8 mouse cellular contexts compared by ENCODE assay signal in the genomic region with DNA sequence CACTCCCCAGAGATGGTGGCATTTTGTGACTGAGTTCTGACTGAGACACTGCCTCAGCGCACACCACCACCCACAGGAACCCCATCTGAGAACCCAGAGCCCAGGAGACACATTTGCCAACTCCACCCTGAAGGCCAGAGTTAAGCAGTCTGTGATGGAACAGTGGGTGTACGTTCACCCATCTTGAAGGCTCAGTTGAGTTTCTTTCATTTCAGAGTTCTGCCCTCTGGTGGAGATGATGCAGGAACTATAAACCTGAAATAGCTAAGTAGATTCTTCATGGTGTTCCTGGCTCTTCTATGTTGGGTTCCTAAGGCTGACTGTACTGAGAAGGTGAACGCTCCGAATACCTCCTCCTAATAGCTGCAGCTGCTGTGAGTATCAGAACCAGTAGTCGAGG. TPM values are rescaled to one million over a fixed set of nuclear protein-coding genes. Genes with fewer than 3 reads are reported as not detected.
DNase-seq lines count a peak whose midpoint lies in the region; ATAC-seq lines count a peak whose summit lies in the region.

No protein-coding gene starts in this region.

- H3K36me3 ChIP-seq in limb, embryonic 13.5 days: no peaks in the 10 kb centered on the region
- H3K36me3 ChIP-seq in limb, embryonic 10.5 days: no peaks in the 10 kb centered on the region
- 0 out of 2 replicates have a peak, but pooled peaks cover 5% of the 10 kb centered on the region for H3K36me3 ChIP-seq in heart, embryonic 12.5 days

- H3K9ac ChIP-seq in limb, embryonic 13.5 days: no peak overlapping the region
- H3K9ac ChIP-seq in heart, embryonic 12.5 days: no peak overlapping the region

- H3K9me3 ChIP-seq in limb, embryonic 13.5 days: no peaks in the 10 kb centered on the region
- no peaks in the 10 kb centered on the region for H3K9me3 ChIP-seq in limb, embryonic 10.5 days (replicated peaks)
- H3K9me3 ChIP-seq in heart, embryonic 12.5 days (replicated peaks): no peaks in the 10 kb centered on the region

- H3K4me2 ChIP-seq in limb, embryonic 13.5 days (replicated peaks): no peak overlapping the region
- no peak overlapping the region for H3K4me2 ChIP-seq in heart, embryonic 12.5 days

- no peak overlapping the region for H3K4me3 ChIP-seq in limb, embryonic 13.5 days
- no peak overlapping the region for H3K4me3 ChIP-seq in limb, embryonic 10.5 days
- no peak overlapping the region for H3K4me3 ChIP-seq in heart, embryonic 12.5 days

- H3K4me1 ChIP-seq in limb, embryonic 13.5 days: peaks cover 15% of the 10 kb centered on the region
- H3K4me1 ChIP-seq in limb, embryonic 10.5 days: peaks cover 20% of the 10 kb centered on the region
- peaks cover 28% of the 10 kb centered on the region for H3K4me1 ChIP-seq in heart, embryonic 12.5 days (replicated peaks)

- DNase-seq in embryo, embryonic 10 days (ENCODE audit: low spot score): peak; percentile 63
- DNase-seq in embryo, embryonic 9.5 days (ENCODE audit: extremely low spot score): no peak
- DNase-seq in limb, embryonic 10.5 days (ENCODE audit: low spot score): no peak
- peak; percentile 12 for DNase-seq in c-Kit-positive CD71-negative TER-119-negative erythroid progenitor cells, embryonic 14.5 days (ENCODE audit: low read depth)
- peak; percentile 4 for DNase-seq in naive thymus-derived CD4-positive, alpha-beta T cell, adult 2 months (ENCODE audit: low read depth)

- 0 out of 2 replicates have a peak, but pooled peaks have one; percentile 41 for ATAC-seq in limb, embryonic 13.5 days (ENCODE audit: low FRiP score, low read depth)
- ATAC-seq in heart, embryonic 12.5 days (ENCODE audit: insufficient number of reproducible peaks, low FRiP score): no peak
- ATAC-seq in activated CD4-positive, CD25-positive, alpha-beta regulatory T cell, adult 4 months: no peak

- H3K27ac ChIP-seq in limb, embryonic 13.5 days: no peak overlapping the region
- no peak overlapping the region for H3K27ac ChIP-seq in limb, embryonic 10.5 days
- no peak overlapping the region for H3K27ac ChIP-seq in heart, embryonic 12.5 days (ENCODE audit: poor library complexity, severe bottlenecking)

- peaks cover 50% of the 10 kb centered on the region for H3K27me3 ChIP-seq in limb, embryonic 13.5 days
- peaks cover 49% of the 10 kb centered on the region for H3K27me3 ChIP-seq in limb, embryonic 10.5 days (ENCODE audit: low read depth, poor library complexity, severe bottlenecking)
- no peaks in the 10 kb centered on the region for H3K27me3 ChIP-seq in heart, embryonic 12.5 days (replicated peaks)

- 75% methylated on average over 5 of the region's 5 CpGs for WGBS in limb, embryonic 13.5 days
- WGBS in limb, embryonic 10.5 days: 79% methylated on average over 5 of the region's 5 CpGs
- 69% methylated on average over 5 of the region's 5 CpGs for WGBS in heart, embryonic 12.5 days

RNA-seq across cellular contexts. Expression of gene Corin, which starts 1.5 kb away (rescaled TPM):
- polyA plus RNA-seq in limb, embryonic 13.5 days (2015; fragmentation: Nextera tagmentation; extraction: Ambion mirVana): 4.0 and 4.5 TPM in 2 replicates
- polyA plus RNA-seq in limb, embryonic 10.5 days (2016; fragmentation: Nextera tagmentation; extraction: Ambion mirVana): 0.48 and 0.63 TPM in 2 replicates
- polyA plus RNA-seq in heart, embryonic 12.5 days (2016; fragmentation: Nextera tagmentation; extraction: Ambion mirVana): 26.2 and 28.9 TPM in 2 replicates
- polyA plus RNA-seq in activated CD4-positive, CD25-positive, alpha-beta regulatory T cell, adult 4 months (2017; shearing (Covaris generic)): under 1 TPM in 1 of 2 experiments, not detected in 1; 0.09 TPM

RNA-seq across cellular contexts. Expression of gene Nfxl1, which starts 53.7 kb away (rescaled TPM):
- polyA plus RNA-seq in limb, embryonic 13.5 days (2015; fragmentation: Nextera tagmentation; extraction: Ambion mirVana): 19.2 TPM in 2 replicates
- 21.2 and 21.7 TPM in 2 replicates for polyA plus RNA-seq in limb, embryonic 10.5 days (2016; fragmentation: Nextera tagmentation; extraction: Ambion mirVana)
- 16.8 and 17.6 TPM in 2 replicates for polyA plus RNA-seq in heart, embryonic 12.5 days (2016; fragmentation: Nextera tagmentation; extraction: Ambion mirVana)
- polyA plus RNA-seq in activated CD4-positive, CD25-positive, alpha-beta regulatory T cell, adult 4 months (2017; shearing (Covaris generic)): 1 to 10 TPM; 1.4 to 3.4 TPM

Comparison
In these comparisons a context has a peak if more than half of its experiments do, and no peak if none do; other contexts are left out.
1. DNase-seq: peak in embryo, embryonic 10 days (single experiment), c-Kit-positive CD71-negative TER-119-negative erythroid progenitor cells, embryonic 14.5 days (single experiment) and naive thymus-derived CD4-positive, alpha-beta T cell, adult 2 months (single experiment); none in embryo, embryonic 9.5 days (single experiment) and limb, embryonic 10.5 days (single experiment).